Mouse (Mus musculus): ENCODE results near the gene Flywch2.

DNA sequence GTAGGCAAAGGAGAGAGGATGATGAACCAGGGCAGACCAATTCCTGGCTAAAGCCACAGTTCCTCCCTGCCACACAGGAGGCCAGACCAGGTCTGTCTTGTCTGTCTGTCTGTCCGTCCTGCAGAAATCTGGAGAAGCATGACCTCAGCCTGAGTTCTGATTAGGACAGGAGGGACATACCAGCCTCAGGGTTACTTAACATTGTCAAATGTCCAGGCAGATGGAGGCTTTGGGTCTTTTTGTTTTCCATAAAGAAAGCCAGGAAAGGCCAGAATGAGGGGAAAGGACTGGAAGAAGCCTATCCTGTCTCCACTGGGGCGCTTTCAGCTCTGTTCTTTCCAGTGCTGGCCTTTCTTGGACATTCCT, 47.1 kb downstream of the Flywch2 start:
- no peak for TF ChIP-seq POLR2A (IDR thresholded peaks at IDR 0.05; ENCODE audit: borderline replicate concordance, extremely low read depth, low read depth, low read length)
- no peak for TF ChIP-seq CTCF (IDR thresholded peaks at IDR 0.05; ENCODE audit: insufficient read depth, low read length)
